Mouse (Mus musculus): ENCODE measurements around the gene Cntn5.

Cntn5 gene

DNA sequence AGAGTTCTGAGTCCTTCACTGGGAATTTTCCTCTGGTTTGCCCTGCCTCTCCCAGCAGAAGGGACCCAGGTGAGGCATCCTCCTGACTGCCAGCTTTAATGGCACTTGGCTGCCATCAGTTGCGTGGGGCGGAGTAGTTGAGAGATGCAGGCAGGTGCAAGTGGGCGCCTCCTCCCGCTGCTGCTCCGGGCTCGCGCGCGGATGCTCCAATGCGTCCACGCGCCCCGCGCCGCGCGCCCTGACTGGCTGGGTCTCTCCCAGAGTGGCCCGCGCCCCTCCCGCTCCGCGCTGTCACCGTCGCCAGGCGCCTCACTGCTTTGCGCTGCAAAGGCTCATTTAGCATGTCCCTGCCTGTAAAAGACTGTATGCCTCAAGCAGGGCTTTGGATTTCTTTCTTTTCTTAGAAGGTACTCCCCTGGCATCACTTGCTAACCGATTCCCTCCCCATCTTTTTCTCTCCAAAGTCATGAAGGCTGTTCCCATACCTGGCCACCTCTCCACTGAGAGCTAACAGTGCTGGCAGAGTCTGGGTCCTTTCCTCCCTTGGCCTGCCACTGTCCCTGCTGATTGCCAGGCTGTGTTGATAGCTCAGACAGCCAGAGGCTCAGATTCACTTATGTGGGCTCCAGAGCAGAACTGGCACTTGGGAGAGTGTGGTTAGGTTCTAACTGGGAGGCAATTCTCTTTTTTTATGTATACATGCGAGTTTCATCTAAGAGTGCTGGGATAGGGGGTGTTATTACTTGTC is at the start of gene Cntn5:
Gene Cntn5 (minus strand): TSS at position 160 of the 748 bp plus-strand sequence.
- DNase-seq (ENCODE audit: low read depth, low spot score), result no peak

DNA sequence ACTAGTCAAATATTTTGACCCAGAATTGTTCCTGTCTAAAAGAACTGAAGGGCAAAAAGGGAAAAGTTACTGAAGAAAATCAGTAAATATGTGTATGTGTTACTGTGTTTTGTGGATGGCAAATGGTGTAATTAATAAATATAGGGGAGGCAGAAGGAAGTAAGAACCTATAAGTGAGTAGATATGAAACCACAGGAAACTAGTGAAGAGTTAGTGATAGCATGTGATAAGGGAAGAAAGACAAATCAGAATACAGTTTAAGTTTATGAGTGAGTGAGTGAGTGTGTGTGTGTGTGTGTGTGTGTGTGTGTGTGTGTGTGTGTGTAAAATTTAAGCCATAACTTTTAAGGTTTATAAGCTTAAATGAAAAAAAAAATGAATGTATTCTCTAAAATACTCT is 45.9 kb upstream of the Cntn5 start:
- no peak for DNase-seq (ENCODE audit: low read depth, low spot score)

DNA sequence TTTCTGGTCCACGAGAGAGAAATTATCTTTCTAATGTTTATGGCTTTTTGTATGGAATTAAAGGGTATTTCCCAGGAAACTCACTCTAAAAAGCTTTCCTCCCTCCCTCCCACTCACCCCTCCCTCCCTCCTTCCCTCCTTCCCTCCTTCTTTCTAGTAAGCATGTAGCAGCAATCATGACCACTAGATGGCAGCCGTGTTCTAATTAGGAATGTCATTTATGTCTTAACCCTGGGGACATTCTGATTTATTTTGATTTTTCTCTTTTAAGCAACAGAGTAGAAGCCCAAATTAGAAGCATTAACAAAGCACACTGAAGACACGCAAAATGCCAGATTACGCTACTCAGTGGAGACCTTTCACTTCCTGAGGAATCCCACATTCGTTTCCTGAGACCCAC is 5.0 kb upstream of the Cntn5 start:
- DNase-seq (ENCODE audit: low read depth, low spot score), result no peak

DNA sequence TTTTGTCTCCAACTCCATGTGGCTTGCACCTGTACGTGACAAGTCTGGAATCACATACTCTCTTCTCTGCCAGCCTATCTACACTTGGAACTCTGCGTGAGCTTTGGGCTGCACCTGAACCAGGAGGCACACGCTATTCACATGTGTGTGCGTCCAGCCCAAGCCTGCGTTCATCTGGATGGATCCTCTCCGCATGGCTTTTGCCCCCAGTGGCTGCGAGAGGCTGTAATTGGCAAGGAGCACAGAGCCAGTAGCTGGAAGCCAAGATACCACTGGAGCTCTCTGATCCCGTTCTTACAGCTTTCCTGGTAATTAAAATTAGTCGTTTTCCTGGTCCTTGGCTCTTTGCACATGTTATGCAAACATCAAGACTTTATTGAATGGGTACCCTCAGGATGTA is 1.1 kb upstream of the Cntn5 start:
- DNase-seq (ENCODE audit: low read depth, low spot score), result no peak

DNA sequence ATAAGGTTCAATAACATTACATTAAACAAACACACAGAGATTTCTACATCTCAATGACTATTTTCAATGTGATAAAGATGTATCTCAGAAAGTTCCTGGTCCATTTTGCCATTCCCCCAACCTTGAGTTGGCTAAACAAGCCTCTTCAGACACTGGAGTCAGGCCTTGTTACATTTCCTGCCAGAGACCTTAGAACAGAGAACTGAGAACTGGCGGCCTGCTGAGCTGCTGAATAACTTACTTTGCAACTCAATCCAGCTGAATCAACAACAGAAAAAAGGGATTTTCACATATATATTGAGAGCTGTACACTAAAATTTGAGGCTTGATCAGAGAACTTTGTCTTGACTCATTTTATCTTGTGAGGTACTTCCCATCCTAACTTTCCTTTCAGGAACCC is 24.8 kb downstream of the Cntn5 start:
- no peak for DNase-seq (ENCODE audit: low read depth, low spot score)

DNA sequence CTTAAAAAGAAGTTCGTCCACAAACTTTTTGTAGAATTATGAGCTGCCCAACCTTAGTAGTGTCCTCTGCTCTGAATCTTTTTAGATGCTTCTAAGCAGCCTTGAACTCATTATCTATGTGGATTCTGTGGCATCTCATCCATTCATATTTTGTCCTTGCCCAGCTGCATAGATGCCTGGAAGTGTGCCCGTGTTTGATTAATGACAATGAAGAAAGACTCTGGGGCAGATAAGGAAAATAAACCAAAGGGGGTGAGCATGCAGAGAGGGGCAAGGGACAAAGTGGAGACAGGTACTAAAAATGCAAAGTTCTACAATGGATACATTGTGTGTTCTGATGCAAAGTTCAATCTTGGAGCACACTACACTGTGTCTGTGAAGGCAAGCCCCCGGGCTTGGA is 30.7 kb downstream of the Cntn5 start:
- DNase-seq (ENCODE audit: low read depth, low spot score), result no peak

DNA sequence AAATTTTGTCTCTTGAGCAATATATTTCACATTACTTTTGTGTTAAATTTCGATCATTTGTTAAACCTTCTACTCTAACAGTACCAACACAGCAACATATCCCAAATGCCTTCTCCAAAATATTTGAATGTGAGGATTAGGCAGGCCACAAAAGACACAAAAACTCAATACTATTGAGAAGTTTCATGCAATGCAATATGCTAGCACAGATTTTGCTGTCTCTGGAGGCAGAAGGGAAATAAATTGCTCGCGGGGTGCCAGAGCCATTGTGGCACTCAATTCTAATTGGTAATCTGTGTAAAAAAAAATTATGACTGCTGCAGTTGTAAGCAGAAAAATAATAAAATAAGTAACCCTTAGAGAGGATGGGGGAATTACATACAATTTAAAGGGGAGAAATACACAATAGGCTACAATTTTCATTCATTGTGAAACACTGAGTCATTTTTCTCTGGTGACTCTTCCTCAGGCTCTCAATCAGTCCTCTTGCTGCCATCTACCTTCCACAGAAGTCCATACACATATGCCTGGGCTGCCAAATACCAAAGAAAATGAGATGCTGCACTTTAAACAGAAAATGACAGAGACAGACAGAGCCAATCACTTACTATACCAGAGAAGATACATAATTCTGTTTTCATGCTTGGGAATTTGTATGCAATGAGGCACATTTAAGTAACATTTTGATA is 48.2 kb downstream of the Cntn5 start:
- no peak for DNase-seq (ENCODE audit: low read depth, low spot score)

DNA sequence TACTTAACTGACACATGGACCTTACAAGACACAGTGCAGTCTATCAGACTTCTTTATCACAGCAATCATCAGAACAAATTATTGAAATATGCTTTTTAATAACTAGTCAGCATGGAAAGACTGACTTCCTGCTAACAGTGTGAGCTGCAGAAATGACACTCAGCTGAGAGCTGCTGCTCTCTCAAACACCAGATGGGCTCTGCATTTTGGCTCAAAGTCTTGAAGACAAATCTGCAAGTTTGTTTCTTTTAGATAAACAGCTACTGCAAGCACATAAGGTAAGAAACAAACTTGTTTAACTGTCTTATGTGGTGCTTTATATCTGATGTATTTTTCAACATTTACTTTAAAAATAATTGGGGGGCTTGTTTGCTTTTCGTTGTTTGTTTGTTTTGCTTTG is 87.9 kb downstream of the Cntn5 start:
- DNase-seq (ENCODE audit: low read depth, low spot score), result no peak

DNA sequence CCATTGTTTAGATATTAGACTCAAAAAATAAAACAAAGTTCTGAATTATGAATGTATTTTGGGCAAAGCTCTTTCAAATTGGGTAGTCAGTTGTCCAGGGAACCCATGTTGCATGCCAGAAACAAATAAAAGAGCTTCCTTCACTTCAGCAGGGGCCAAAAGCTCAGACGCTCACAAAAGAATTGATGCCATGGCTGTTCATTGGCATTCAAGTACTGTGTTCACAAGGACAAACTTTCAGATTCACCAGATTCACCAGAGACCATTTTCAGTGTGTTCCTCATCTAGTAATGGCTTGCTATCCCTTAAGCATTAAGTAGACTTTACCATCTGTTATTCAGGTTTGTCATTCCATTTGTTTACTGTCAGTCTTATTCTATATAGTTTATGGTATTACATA is 107.4 kb downstream of the Cntn5 start:
- no peak for DNase-seq (ENCODE audit: low read depth, low spot score)

DNA sequence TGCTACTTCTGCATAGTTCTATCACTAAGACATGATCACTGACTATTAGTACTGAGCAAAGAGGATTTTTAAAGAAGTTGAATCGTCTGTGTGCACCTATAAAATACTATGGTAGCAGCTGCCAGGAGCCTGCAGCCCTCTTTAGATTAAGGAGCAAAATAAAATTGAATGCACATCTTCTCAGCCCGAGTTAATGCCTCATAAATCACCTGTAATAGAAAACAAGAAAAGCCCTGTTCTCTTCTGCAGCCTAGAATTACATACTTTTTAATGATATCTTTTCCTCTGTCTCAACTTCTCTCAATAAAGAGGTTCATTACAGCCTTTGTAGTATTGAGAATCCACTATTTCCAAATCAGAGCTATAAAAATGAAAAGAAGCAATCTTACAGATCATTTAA is 109.5 kb downstream of the Cntn5 start:
- DNase-seq (ENCODE audit: low read depth, low spot score), result no peak

DNA sequence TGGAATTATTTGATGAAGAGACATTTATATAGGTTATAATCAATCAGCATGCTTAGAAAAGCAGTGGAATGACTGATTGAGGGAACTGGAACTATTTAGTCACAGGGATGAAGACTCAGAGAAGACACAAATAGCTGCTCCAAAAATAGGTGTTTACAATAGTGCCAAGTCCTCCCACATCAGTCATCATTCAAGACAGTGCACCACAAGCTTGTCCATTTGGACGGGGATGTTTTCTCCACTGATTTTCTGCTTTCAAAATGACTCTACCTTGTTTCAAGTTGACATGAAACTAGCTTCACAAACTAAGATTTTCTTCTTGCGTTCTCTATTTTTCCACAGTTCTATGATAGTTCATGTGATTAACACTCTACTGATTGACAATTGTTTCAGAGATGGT is 172.7 kb downstream of the Cntn5 start:
- DNase-seq (ENCODE audit: low read depth, low spot score), result no peak

DNA sequence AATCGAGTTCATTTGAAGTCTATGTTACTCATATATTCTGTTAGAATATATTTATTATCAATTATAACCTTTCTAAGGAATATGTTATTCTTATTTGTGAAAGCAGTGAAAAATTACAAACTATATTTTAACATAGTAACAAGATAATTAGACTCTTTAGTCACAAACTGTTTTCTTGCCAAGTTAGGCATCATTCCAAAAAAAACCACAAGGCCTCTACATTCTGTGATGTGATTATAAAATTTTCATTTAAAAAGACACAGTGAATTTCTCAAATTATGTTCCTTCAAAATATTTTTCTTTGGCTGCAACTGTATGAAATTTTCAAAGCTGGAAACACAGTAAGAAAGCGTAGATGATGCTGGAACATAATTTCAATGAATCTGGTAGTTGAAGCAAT is 180.4 kb downstream of the Cntn5 start:
- no peak for DNase-seq (ENCODE audit: low read depth, low spot score)

DNA sequence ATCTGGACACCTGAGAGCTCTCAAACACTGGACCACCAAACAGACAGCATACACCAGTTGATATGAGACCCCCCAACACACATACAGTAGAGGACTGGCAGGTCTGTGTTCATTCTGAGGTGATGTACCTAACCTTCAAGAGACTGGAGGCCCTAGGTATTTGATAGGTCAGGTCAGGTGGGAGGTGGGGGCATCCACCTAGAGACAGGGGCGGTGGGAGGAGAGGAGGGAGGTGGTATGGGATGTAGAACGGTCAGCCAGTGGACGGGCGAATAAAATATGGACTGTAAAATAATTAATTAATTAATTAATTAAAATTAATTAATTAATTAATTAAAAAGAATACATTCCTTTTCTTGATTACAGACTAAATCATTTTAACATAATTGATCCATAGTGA is 182.5 kb downstream of the Cntn5 start:
- DNase-seq (ENCODE audit: low read depth, low spot score), result no peak

DNA sequence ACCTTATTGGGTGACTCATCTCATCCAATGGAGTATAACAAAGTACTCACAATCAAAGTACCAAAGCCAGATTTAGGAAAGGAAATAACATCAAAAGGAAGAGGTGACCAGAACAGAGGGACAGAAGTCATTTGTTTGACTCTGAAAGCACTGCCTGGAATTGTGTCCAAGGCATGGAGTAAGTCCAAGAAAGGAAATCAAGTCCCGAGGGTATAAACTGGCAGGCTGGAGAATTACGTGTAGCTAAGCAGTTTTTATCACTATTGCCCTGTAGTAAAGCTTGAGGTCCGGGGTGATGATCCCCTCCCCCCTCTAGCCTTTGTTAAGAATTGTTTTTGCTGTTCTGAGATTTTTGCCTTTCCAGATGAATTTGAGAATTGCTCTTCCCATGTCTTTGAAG is 185.6 kb downstream of the Cntn5 start:
- DNase-seq (ENCODE audit: low read depth, low spot score), result no peak

DNA sequence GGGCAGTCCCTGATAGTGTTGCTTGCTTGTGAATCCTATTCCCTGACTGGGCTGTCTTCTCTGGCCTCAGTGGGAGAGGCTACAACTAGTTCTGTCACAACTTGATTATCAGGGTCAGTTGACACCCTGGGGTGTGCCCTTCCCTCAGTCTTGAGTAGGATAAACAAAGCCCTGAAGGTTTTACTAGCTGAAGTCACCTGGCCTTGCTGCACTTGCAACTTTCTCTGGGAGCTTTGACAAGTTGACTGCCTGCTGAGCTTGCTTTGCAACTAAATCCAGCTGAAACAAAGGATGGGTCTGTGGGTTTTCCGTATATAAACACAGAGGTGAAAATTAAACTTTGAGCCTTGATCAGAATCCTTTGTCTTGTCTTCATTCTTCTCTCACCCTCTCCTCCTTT is 190.9 kb downstream of the Cntn5 start:
- DNase-seq (ENCODE audit: low read depth, low spot score), result no peak

DNA sequence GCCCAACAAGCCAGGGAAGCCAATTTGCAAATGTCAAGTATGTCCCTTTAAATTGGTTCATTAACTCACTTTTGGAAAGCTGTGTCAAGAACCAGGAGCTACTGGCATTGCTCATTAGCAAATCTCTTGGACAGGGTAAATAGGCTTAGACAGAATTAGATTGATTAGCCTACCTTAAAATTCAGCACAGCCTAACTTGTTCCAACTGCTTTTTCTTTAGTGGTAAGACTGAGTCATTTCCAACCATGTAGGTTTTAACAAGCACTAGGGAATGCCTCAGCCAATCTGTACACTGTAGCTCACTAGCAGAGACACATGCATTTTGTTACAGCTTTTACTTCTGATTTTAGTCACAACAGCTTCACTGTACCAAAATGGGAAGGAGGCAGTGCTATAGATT is 222.9 kb downstream of the Cntn5 start:
- DNase-seq (ENCODE audit: low read depth, low spot score), result no peak

DNA sequence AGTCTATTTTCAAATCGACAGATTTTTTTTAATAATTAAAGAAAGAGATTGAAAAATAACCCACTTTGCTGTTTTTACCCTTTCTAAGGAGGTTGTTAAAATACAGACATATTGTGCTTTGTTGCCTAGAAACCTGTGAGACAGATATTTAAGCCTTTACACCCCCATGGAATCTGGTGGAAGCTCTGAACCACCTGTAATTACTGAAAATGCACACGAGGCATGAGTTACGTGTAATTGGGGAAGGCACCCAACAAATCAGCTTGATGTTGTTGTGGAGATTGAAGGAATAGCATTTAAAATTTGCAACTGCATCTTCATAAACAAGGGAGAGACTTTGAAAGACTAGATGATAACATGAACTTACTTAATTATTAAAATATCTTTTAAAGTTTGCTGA is 223.4 kb downstream of the Cntn5 start:
- no peak for DNase-seq (ENCODE audit: low read depth, low spot score)

DNA sequence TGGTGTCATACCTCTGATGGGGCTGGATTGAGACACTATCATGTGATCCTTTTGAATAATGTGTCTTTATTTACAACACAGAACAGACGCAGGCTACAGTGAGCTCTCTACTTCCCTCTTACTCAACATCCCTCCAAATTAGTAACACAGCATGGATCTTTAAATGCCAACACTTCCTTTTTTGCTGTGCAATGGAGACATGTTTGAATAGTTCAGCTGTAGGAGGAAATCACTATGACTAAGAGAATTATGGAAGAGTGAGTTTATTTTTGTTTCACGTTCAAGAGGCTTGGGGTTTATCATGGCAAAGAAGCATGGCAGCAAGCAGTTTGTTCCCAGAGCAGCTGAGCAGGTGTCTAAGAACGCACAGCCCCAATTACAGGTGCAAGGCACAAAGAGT is 235.9 kb downstream of the Cntn5 start:
- DNase-seq (ENCODE audit: low read depth, low spot score), result no peak

DNA sequence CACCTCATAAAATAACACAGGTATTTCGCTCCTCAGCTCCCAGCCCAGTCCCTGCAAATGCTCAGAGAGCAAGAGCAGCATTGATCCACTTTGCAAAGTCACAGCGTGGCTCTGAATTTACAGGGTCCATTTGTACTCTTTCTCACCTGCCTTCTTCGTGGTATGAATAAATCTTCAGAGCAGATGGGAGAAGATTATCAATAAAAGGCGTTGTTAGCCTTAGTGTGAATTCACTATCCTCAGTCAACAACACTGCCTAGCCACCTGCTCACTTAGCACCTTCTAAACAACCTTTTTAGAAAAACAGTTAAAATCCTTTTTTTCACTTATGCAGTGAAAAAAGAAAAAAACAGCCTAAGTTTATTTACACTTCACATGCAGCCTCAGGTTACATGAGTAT is 237.1 kb downstream of the Cntn5 start:
- DNase-seq (ENCODE audit: low read depth, low spot score), result no peak

DNA sequence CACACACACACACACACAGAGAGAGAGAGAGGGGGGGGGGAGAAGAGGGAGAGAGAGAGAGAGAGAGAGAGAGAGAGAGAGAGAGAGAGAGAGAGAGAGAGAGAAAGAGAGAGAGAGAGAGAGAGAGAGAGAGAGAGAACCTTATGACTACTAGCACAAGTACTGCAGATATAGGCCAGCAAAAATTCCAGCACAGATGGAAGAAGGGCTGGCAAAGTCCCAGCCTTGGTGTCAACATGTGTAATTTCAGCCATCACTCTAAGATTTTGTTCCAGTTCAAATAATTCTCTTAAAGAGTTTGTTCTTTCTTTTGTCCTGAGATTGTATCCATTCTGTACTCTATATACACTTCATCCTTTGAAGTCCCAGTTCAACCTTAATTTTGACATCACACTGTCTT is 238.8 kb downstream of the Cntn5 start:
- no peak for DNase-seq (ENCODE audit: low read depth, low spot score)

DNA sequence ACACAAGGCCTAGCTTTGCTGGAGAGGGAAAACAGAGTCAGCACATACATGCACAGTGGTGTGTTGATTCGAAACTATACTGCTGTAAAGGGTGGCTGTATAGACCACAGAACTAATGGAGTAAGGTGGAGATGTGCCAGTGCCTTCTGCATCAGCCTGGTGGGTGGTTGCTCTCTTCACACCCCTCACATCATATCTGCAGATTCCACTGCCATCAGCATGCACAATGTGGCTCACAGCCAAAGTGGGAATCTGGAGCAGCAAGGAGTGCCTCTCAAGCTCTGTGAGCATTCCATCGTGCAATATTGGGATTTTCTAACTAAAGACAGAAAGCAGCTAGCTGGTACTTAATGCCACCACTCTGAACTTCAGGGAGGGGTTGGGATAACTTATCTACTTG is 241.5 kb downstream of the Cntn5 start:
- DNase-seq (ENCODE audit: low read depth, low spot score), result no peak

DNA sequence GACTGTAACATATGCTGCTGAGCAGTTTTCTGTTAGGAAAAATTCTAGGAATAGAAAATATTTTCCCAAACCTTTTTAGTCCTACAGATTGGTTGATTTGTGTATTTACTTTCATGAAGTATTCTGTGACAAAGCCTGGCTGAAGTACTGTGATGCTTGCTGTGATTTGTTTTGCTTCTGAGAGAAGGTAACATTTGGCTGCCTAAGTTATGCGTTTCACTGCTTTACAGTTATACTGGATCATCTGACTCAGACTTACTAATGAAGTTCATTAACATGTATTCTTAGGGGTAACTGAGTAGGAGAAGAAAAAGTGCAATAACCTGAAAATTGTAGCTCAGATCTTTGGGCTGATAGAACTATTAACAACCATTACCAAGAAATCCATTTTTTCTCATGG is 245.1 kb downstream of the Cntn5 start:
- no peak for DNase-seq (ENCODE audit: low read depth, low spot score)

DNA sequence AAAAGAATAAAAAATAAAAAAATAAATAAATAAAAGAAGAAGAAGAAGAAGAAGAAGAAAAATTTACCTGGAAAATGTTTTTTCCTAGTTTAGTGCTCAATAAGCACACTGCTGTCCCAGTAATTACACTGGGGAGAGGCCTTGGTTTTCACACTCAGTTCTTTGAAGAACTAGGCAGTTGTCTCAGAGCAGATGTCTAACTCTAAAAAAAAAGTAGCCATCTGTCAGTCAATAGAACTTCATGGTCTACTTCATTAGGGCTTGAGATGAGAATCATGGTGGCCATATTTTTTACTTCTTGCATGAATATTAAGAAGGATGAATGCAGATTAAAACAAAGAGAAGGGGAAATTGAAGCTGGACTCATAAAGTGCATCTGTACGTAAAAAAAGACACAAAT is 246.5 kb downstream of the Cntn5 start:
- no peak for DNase-seq (ENCODE audit: low read depth, low spot score)
